Mouse (Mus musculus): Measurements from ENCODE around the gene Gale. TPM values are rescaled to one million over a fixed set of nuclear protein-coding genes. Genes with fewer than 3 reads are reported as not detected.
A peak's percentile ranks its signal among the peaks of the same experiment; 100 is the strongest.
"Not testable (repeated sequence)": the region's sequence is repeated elsewhere in the genome, so short reads cannot be mapped to it uniquely, and the experiment has no call there.

Gale gene
- total RNA-seq (2022): 10 to 100 TPM; 21.7 to 26.5 (median 23.4) TPM

- peak; percentile 89 to 95 for DNase-seq (ENCODE audit: low spot score in 2 of 2)
Measured at GRCm38 (mm10) chr4:135963457-135964193, at the start of gene Gale. Gene Gale (plus strand): TSS chr4:135963727.

- DNase-seq (ENCODE audit: low spot score in 2 of 2): no peak
Measured at GRCm38 (mm10) chr4:135918635-135919279, 44.8 kb upstream of the Gale start.

- DNase-seq (ENCODE audit: low spot score in 2 of 2): no peak
Measured at GRCm38 (mm10) chr4:135919280-135919639, 44.3 kb upstream of the Gale start.

- DNase-seq (ENCODE audit: low spot score in 2 of 2): peak; percentile 89
Measured at GRCm38 (mm10) chr4:135920304-135921241, 43.0 kb upstream of the Gale start, which contains the start of gene Fuca1. Gene Fuca1 (plus strand): TSS chr4:135920735.

- DNase-seq (ENCODE audit: low spot score in 2 of 2): no peak
Measured at GRCm38 (mm10) chr4:135921257-135922120, 42.0 kb upstream of the Gale start.

- DNase-seq (ENCODE audit: low spot score in 2 of 2): no peak
Measured at GRCm38 (mm10) chr4:135922190-135922589, 41.3 kb upstream of the Gale start.

- DNase-seq (ENCODE audit: low spot score in 2 of 2): no peak
Measured at GRCm38 (mm10) chr4:135924418-135924817, 39.1 kb upstream of the Gale start.

GRCm38 (mm10) chr4:135925341-135925740 is 38.2 kb upstream of the Gale start:
- no peak for DNase-seq (ENCODE audit: low spot score in 2 of 2)

GRCm38 (mm10) chr4:135926195-135926808 is 37.2 kb upstream of the Gale start:
- DNase-seq (ENCODE audit: low spot score in 2 of 2): no peak

GRCm38 (mm10) chr4:135926861-135927260 is 36.7 kb upstream of the Gale start:
- no peak for DNase-seq (ENCODE audit: low spot score in 2 of 2)

GRCm38 (mm10) chr4:135928376-135928775 is 35.2 kb upstream of the Gale start:
- DNase-seq (ENCODE audit: low spot score in 2 of 2): no peak

GRCm38 (mm10) chr4:135929405-135929804 is 34.1 kb upstream of the Gale start:
- no peak for DNase-seq (ENCODE audit: low spot score in 2 of 2)

GRCm38 (mm10) chr4:135929828-135930227 is 33.7 kb upstream of the Gale start:
- DNase-seq (ENCODE audit: low spot score in 2 of 2): no peak

- DNase-seq (ENCODE audit: low spot score in 2 of 2): no peak
Measured at GRCm38 (mm10) chr4:135930239-135930638, 33.3 kb upstream of the Gale start.

GRCm38 (mm10) chr4:135931832-135932231 is 31.7 kb upstream of the Gale start:
- DNase-seq (ENCODE audit: low spot score in 2 of 2): no peak

- no peak for DNase-seq (ENCODE audit: low spot score in 2 of 2)
Measured at GRCm38 (mm10) chr4:135934708-135935500, 28.6 kb upstream of the Gale start.

- DNase-seq (ENCODE audit: low spot score in 2 of 2): no peak
Measured at GRCm38 (mm10) chr4:135935502-135935901, 28.0 kb upstream of the Gale start.

GRCm38 (mm10) chr4:135938858-135939257 is 24.7 kb upstream of the Gale start:
- no peak for DNase-seq (ENCODE audit: low spot score in 2 of 2)

- DNase-seq (ENCODE audit: low spot score in 2 of 2): not testable (repeated sequence)
Measured at GRCm38 (mm10) chr4:135941026-135941425, 22.5 kb upstream of the Gale start.

GRCm38 (mm10) chr4:135942193-135942592 is 21.3 kb upstream of the Gale start:
- DNase-seq (ENCODE audit: low spot score in 2 of 2): no peak

Measured in left cerebral cortex, adult 8-10 months (tissue).